12 mouse cellular contexts compared by ENCODE assay signal in the genomic region with DNA sequence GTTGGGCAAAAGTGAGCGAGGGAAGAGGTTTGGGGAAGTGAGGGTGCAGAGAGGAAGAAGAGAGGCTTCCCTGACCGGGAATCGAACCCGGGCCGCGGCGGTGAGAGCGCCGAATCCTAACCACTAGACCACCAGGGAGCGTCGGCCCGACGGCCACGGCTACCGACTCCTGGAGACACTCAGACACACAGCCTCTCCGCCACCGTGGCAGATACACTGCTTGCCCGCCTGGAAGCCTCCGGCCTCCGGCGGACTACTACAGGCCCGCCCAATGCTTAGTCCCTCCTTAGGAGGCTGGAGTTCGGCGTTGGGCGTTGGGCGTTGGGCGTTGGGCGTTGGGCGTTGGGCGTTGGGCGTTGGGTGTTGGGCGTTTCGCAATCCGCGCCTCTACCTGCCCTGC. TPM values are rescaled to one million over a fixed set of nuclear protein-coding genes. Genes with fewer than 3 reads are reported as not detected.
DNase-seq lines count a peak whose midpoint lies in the region; ATAC-seq and TF ChIP-seq lines count a peak whose summit lies in the region.
"Not testable (repeated sequence)": the region's sequence is repeated elsewhere in the genome, so short reads cannot be mapped to it uniquely, and the experiment has no call there.
"Had no signal": no experiment of that assay in that cellular context is flagged by ENCODE, and none has a peak within 500 bp of the region (broad histone marks: within the 10 kb centered on the region; RNA-seq: fewer than 3 reads in every experiment).

No protein-coding gene starts in this region.

- H3K4me3 ChIP-seq in forebrain, embryonic 14.5 days (ENCODE audit: low read depth, low read length); heart, embryonic 16.5 days (ENCODE audit: low read length); intestine, embryonic 14.5 days (ENCODE audit: low read depth, low read length); limb, embryonic 14.5 days (replicated peaks; ENCODE audit: low read length); lung, postnatal 0 days (ENCODE audit: low read depth, low read length); midbrain, postnatal 0 days (ENCODE audit: low read depth, low read length); stomach, postnatal 0 days (ENCODE audit: low read depth, low read length): not testable (repeated sequence)

- not testable (repeated sequence) for TF ChIP-seq POLR2A in limb, embryonic 14.5 days (IDR thresholded peaks at IDR 0.05; ENCODE audit: borderline replicate concordance, extremely low read depth, insufficient read depth, insufficient read length)

- not testable (repeated sequence) for TF ChIP-seq EP300 in lung, postnatal 0 days (IDR thresholded peaks at IDR 0.05); stomach, postnatal 0 days (optimal IDR thresholded peaks at IDR 0.05)

- peak; percentile 28 for ATAC-seq in common myeloid progenitor, adult 5-6 weeks (replicated peaks; ENCODE audit: low read depth, poor library complexity, severe bottlenecking)
- ATAC-seq in forebrain, embryonic 14.5 days = peak; percentile 55
- peak; percentile 38 for ATAC-seq in heart, embryonic 16.5 days (replicated peaks; ENCODE audit: extremely low read depth, insufficient read depth, low FRiP score)
- peak; percentile 66 for ATAC-seq in intestine, embryonic 14.5 days (replicated peaks; ENCODE audit: low FRiP score, low TSS enrichment, low read depth)
- ATAC-seq in limb, embryonic 14.5 days (ENCODE audit: low FRiP score, low read depth) = peak; percentile 58
- ATAC-seq in lung, postnatal 0 days = peak; percentile 58
- ATAC-seq in midbrain, postnatal 0 days (ENCODE audit: low FRiP score) = peak; percentile 50
- peak; percentile 65 for ATAC-seq in stomach, postnatal 0 days (ENCODE audit: low FRiP score, low TSS enrichment)

- peaks cover 21% of the 10 kb centered on the region for H3K27me3 ChIP-seq in forebrain, embryonic 14.5 days (replicated peaks; ENCODE audit: control insufficient read depth, insufficient read depth, low read length)
- H3K27me3 ChIP-seq in heart, embryonic 16.5 days (ENCODE audit: control insufficient read depth, insufficient read depth, low read length) = peaks cover 22% of the 10 kb centered on the region
- peaks cover 26% of the 10 kb centered on the region for H3K27me3 ChIP-seq in intestine, embryonic 14.5 days (replicated peaks; ENCODE audit: control insufficient read depth, insufficient read depth, low read length)
- H3K27me3 ChIP-seq in limb, embryonic 14.5 days (ENCODE audit: control insufficient read depth, insufficient read depth, low read length) = peaks cover 21% of the 10 kb centered on the region
- H3K27me3 ChIP-seq in lung, postnatal 0 days (replicated peaks; ENCODE audit: insufficient read depth, low read length) = peaks cover 17% of the 10 kb centered on the region
- peaks cover 12% of the 10 kb centered on the region for H3K27me3 ChIP-seq in midbrain, postnatal 0 days (ENCODE audit: insufficient read depth, low read length)
- H3K27me3 ChIP-seq in stomach, postnatal 0 days (ENCODE audit: control insufficient read depth, insufficient read depth, low read length) = not testable (repeated sequence)

- WGBS in forebrain, embryonic 14.5 days = no CpG with 5 or more reads among the region's 35 CpGs
- no CpG with 5 or more reads among the region's 35 CpGs for WGBS in heart, embryonic 16.5 days
- WGBS in intestine, embryonic 14.5 days = no CpG with 5 or more reads among the region's 35 CpGs
- WGBS in limb, embryonic 14.5 days = no CpG with 5 or more reads among the region's 35 CpGs
- no CpG with 5 or more reads among the region's 35 CpGs for WGBS in lung, postnatal 0 days
- no CpG with 5 or more reads among the region's 35 CpGs for WGBS in midbrain, postnatal 0 days
- WGBS in stomach, postnatal 0 days = no CpG with 5 or more reads among the region's 35 CpGs

- H3K9me3 ChIP-seq in forebrain, embryonic 14.5 days (replicated peaks; ENCODE audit: control insufficient read depth, low read length); heart, embryonic 16.5 days (replicated peaks; ENCODE audit: control insufficient read depth, low read length); intestine, embryonic 14.5 days (ENCODE audit: control insufficient read depth, low read length); limb, embryonic 14.5 days (ENCODE audit: control insufficient read depth, low read length); lung, postnatal 0 days (ENCODE audit: low read length); midbrain, postnatal 0 days (ENCODE audit: low read length); stomach, postnatal 0 days (ENCODE audit: control insufficient read depth, low read length): not testable (repeated sequence)

- not testable (repeated sequence) for H3K4me2 ChIP-seq in forebrain, embryonic 14.5 days (ENCODE audit: low read length); heart, embryonic 16.5 days (ENCODE audit: low read depth, low read length); intestine, embryonic 14.5 days (ENCODE audit: low read length); limb, embryonic 14.5 days (replicated peaks; ENCODE audit: low read depth, low read length, severe bottlenecking); lung, postnatal 0 days (replicated peaks; ENCODE audit: low read depth, low read length); midbrain, postnatal 0 days (ENCODE audit: low read depth, low read length, poor library complexity, severe bottlenecking); stomach, postnatal 0 days (replicated peaks; ENCODE audit: low read depth)

- not testable (repeated sequence) for H3K4me1 ChIP-seq in forebrain, embryonic 14.5 days (ENCODE audit: control insufficient read depth, insufficient read depth, low read length); heart, embryonic 16.5 days (ENCODE audit: control insufficient read depth, insufficient read depth, low read length); intestine, embryonic 14.5 days (replicated peaks; ENCODE audit: control insufficient read depth, insufficient read depth, low read length); limb, embryonic 14.5 days (ENCODE audit: control insufficient read depth, insufficient read depth, low read length); lung, postnatal 0 days (ENCODE audit: insufficient read depth, low read depth, low read length); midbrain, postnatal 0 days (ENCODE audit: insufficient read depth, low read length); stomach, postnatal 0 days (replicated peaks; ENCODE audit: control insufficient read depth, insufficient read depth)

- not testable (repeated sequence) for H3K36me3 ChIP-seq in forebrain, embryonic 14.5 days (ENCODE audit: control insufficient read depth, insufficient read depth, low read length); heart, embryonic 16.5 days (ENCODE audit: control insufficient read depth, insufficient read depth); intestine, embryonic 14.5 days (ENCODE audit: control insufficient read depth, insufficient read depth, low read length); limb, embryonic 14.5 days (ENCODE audit: control insufficient read depth, insufficient read depth, low read length); lung, postnatal 0 days (ENCODE audit: insufficient read depth, low read length); midbrain, postnatal 0 days (ENCODE audit: insufficient read depth, low read length); stomach, postnatal 0 days (ENCODE audit: control insufficient read depth, insufficient read depth, low read length)

- H3K27ac ChIP-seq in forebrain, embryonic 14.5 days (ENCODE audit: low read depth, low read length); heart, embryonic 16.5 days (ENCODE audit: low read length); intestine, embryonic 14.5 days (ENCODE audit: low read depth); limb, embryonic 14.5 days (replicated peaks; ENCODE audit: low read depth, low read length); lung, postnatal 0 days (ENCODE audit: low read length); midbrain, postnatal 0 days (ENCODE audit: low read depth, low read length); stomach, postnatal 0 days (replicated peaks): not testable (repeated sequence)

- H3K9ac ChIP-seq in forebrain, embryonic 14.5 days (ENCODE audit: low read length); heart, embryonic 16.5 days (ENCODE audit: low read length); intestine, embryonic 14.5 days (ENCODE audit: low read length); limb, embryonic 14.5 days (ENCODE audit: low read depth, low read length, severe bottlenecking); lung, postnatal 0 days (replicated peaks; ENCODE audit: low read depth); midbrain, postnatal 0 days (replicated peaks; ENCODE audit: low read length, poor library complexity, severe bottlenecking); stomach, postnatal 0 days (ENCODE audit: low read length): not testable (repeated sequence)

- DNase-seq in forebrain, embryonic 14.5 days (ENCODE audit: low spot score); intestine, embryonic 14.5 days (ENCODE audit: low spot score); limb, embryonic 14.5 days (ENCODE audit: low spot score); lung, postnatal 0 days (ENCODE audit: low spot score); midbrain, postnatal 0 days (ENCODE audit: low spot score); stomach, postnatal 0 days (ENCODE audit: low spot score): not testable (repeated sequence)

- TF ChIP-seq CTCF in lung, postnatal 0 days (IDR thresholded peaks at IDR 0.05); midbrain, postnatal 0 days (IDR thresholded peaks at IDR 0.05); stomach, postnatal 0 days (IDR thresholded peaks at IDR 0.05; ENCODE audit: low read depth): not testable (repeated sequence)

RNA-seq across cellular contexts. Expression of a gene that starts 7.0 kb away (rescaled TPM):
- 7.8 and 15.7 TPM in 2 replicates for total RNA-seq in common myeloid progenitor, adult 5-6 weeks (2017)
- polyA plus RNA-seq in forebrain, embryonic 14.5 days (2014; fragmentation: Nextera tagmentation; extraction: Ambion mirVana) = 8.3 and 11.5 TPM in 2 replicates
- 10.2 and 10.7 TPM in 2 replicates for polyA plus RNA-seq in heart, embryonic 16.5 days (2015; fragmentation: Nextera tagmentation; extraction: Ambion mirVana)
- 10.7 and 12.7 TPM in 2 replicates for polyA plus RNA-seq in intestine, embryonic 14.5 days (2014; fragmentation: Nextera tagmentation; extraction: Ambion mirVana)
- polyA plus RNA-seq in limb, embryonic 14.5 days (2012; rRNA removed) = 12.8 and 13.7 TPM in 2 replicates
- 17.6 and 19.7 TPM in 2 replicates for polyA plus RNA-seq in limb, embryonic 14.5 days (2014; fragmentation: Nextera tagmentation; extraction: Ambion mirVana)
- 29.3 and 37.4 TPM in 2 replicates for polyA plus RNA-seq in lung, postnatal 0 days (2015; fragmentation: Nextera tagmentation; extraction: Ambion mirVana)
- 18.1 and 19.8 TPM in 2 replicates for total RNA-seq in midbrain, postnatal 0 days (2014; rRNA removed)
- polyA plus RNA-seq in midbrain, postnatal 0 days (2015; fragmentation: Nextera tagmentation; extraction: Ambion mirVana) = 12.8 and 14.2 TPM in 2 replicates
- polyA plus RNA-seq in stomach, postnatal 0 days (2015; fragmentation: Nextera tagmentation; extraction: Ambion mirVana) = 17.9 and 21.0 TPM in 2 replicates
- polyA plus RNA-seq: erythroblast, embryonic 14.5 days had no signal

RNA-seq across cellular contexts. Expression of a gene that starts 42.0 kb away (rescaled TPM):
- total RNA-seq in common myeloid progenitor, adult 5-6 weeks (2017) = 2.1 and 5.3 TPM in 2 replicates
- 7.2 and 8.8 TPM in 2 replicates for polyA plus RNA-seq in forebrain, embryonic 14.5 days (2014; fragmentation: Nextera tagmentation; extraction: Ambion mirVana)
- polyA plus RNA-seq in heart, embryonic 16.5 days (2015; fragmentation: Nextera tagmentation; extraction: Ambion mirVana) = 2.9 and 3.5 TPM in 2 replicates
- 1.5 and 2.1 TPM in 2 replicates for polyA plus RNA-seq in intestine, embryonic 14.5 days (2014; fragmentation: Nextera tagmentation; extraction: Ambion mirVana)
- polyA plus RNA-seq in limb, embryonic 14.5 days (2012; rRNA removed) = 2.1 and 2.7 TPM in 2 replicates
- 1.1 and 1.3 TPM in 2 replicates for polyA plus RNA-seq in limb, embryonic 14.5 days (2014; fragmentation: Nextera tagmentation; extraction: Ambion mirVana)
- polyA plus RNA-seq in lung, postnatal 0 days (2015; fragmentation: Nextera tagmentation; extraction: Ambion mirVana) = 32.2 and 33.2 TPM in 2 replicates
- total RNA-seq in midbrain, postnatal 0 days (2014; rRNA removed) = 0.38 and 1.5 TPM in 2 replicates
- polyA plus RNA-seq in midbrain, postnatal 0 days (2015; fragmentation: Nextera tagmentation; extraction: Ambion mirVana) = 6.0 and 8.1 TPM in 2 replicates
- 3.7 and 4.0 TPM in 2 replicates for polyA plus RNA-seq in stomach, postnatal 0 days (2015; fragmentation: Nextera tagmentation; extraction: Ambion mirVana)

RNA-seq across cellular contexts. Expression of a gene that starts 53.0 kb away (rescaled TPM):
- 1.6 TPM in 1 of 2 replicates, not detected in the other for total RNA-seq in common myeloid progenitor, adult 5-6 weeks (2017)
- polyA plus RNA-seq in forebrain, embryonic 14.5 days (2014; fragmentation: Nextera tagmentation; extraction: Ambion mirVana) = 0.41 and 0.50 TPM in 2 replicates
- polyA plus RNA-seq in heart, embryonic 16.5 days (2015; fragmentation: Nextera tagmentation; extraction: Ambion mirVana) = 1.1 and 1.3 TPM in 2 replicates
- polyA plus RNA-seq in intestine, embryonic 14.5 days (2014; fragmentation: Nextera tagmentation; extraction: Ambion mirVana) = 1.0 and 1.1 TPM in 2 replicates
- 0.75 and 1.2 TPM in 2 replicates for polyA plus RNA-seq in limb, embryonic 14.5 days (2012; rRNA removed)
- 0.59 and 0.79 TPM in 2 replicates for polyA plus RNA-seq in limb, embryonic 14.5 days (2014; fragmentation: Nextera tagmentation; extraction: Ambion mirVana)
- polyA plus RNA-seq in lung, postnatal 0 days (2015; fragmentation: Nextera tagmentation; extraction: Ambion mirVana) = 3.3 and 4.0 TPM in 2 replicates
- total RNA-seq in midbrain, postnatal 0 days (2014; rRNA removed) = 0.57 TPM in 1 of 2 replicates, not detected in the other
- 0.25 and 0.48 TPM in 2 replicates for polyA plus RNA-seq in midbrain, postnatal 0 days (2015; fragmentation: Nextera tagmentation; extraction: Ambion mirVana)
- polyA plus RNA-seq in stomach, postnatal 0 days (2015; fragmentation: Nextera tagmentation; extraction: Ambion mirVana) = 1.1 and 1.2 TPM in 2 replicates
- total RNA-seq: gastrocnemius, adult 2 months; left cerebral cortex, adult 18-20 months; MEL had no signal
- polyA plus RNA-seq: erythroblast, embryonic 14.5 days had no signal
